Mouse (Mus musculus) bone marrow macrophage, adult 2 months (primary cell): ENCODE data around the gene Chrna4.

Source experiments
- CTCF ChIP-seq: IDR thresholded peaks from 2 replicates; pipeline ENCODE4 v1.5.1; 2012; ENCODE audit warnings: low read depth, mild to moderate bottlenecking, low read length, moderate library complexity
- POLR2A ChIP-seq: IDR thresholded peaks from 2 replicates; pipeline ENCODE4 v1.6.1; 2012; ENCODE audit warnings: mild to moderate bottlenecking, low read depth, low read length, borderline replicate concordance

DNA sequence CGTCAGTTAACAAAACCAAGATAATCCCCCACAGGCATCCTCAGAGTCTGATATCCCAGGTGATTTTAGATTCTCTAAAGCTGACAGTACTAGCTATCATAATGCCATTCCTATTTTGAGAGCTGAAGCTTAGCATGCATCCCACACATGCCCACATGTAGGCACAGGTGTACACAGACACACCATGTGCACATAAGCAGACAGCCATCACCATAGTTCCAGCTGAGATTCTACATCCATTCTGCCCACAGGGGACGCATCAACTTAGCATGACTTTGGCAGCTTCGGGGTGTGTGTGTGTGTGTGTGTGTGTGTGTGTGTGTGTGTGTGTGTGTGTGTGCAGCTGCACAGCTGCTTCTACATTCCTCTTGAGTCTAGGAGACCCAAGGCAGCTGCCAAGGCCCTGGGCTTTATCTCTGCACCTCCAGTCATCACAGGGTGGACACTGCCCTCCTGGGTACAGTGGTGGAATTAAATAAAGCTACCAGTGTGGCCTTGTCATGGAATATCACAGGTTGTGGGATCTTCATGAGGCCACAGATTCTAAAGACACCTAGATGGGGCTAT, 54.9 kb downstream of the Chrna4 start:
- TF ChIP-seq CTCF: no peak
- no peak for TF ChIP-seq POLR2A
